Mouse (Mus musculus) bone marrow, adult 2 months (tissue): ENCODE measurements at regions not wholly inside any gene's neighbourhood (a gene's known extent, or its start where the extent isn't known, plus 50 kb on each side); places are given as distances from the start of the nearest gene placed in this dataset.

ENCODE experiments used
- H3K27ac ChIP-seq: fragments of 200-500 bp; 2 replicates; pipeline ENCODE4 v1.5.1; 2012; ENCODE audit warnings: low read depth, mild to moderate bottlenecking, control low read depth, inconsistent platforms, low read length; ENCODE audit not compliant: control insufficient read depth, poor library complexity, insufficient read depth
- H3K4me1 ChIP-seq: fragments of 200-500 bp; 2 replicates; pipeline ENCODE4 v1.6.1; 2011; ENCODE audit warnings: low read length; ENCODE audit not compliant: control insufficient read depth, insufficient read depth
- H3K4me3 ChIP-seq: fragments of 200-500 bp; replicated peaks from 2 replicates; pipeline ENCODE3; 2011; ENCODE audit warnings: mild to moderate bottlenecking, low read depth, low read length, control low read depth; ENCODE audit not compliant: control insufficient read depth
- CTCF ChIP-seq: fragments of 200-500 bp; IDR thresholded peaks from 2 replicates; pipeline ENCODE4 v1.5.1; 2011; ENCODE audit warnings: low read length, control low read depth; ENCODE audit not compliant: control insufficient read depth, insufficient read depth
- POLR2A ChIP-seq: fragments of 200-500 bp; IDR thresholded peaks from 2 replicates; pipeline ENCODE4 v1.6.1; 2011; ENCODE audit warnings: low read depth, mild to moderate bottlenecking, control low read depth, low read length, borderline replicate concordance; ENCODE audit not compliant: control insufficient read depth
- WGBS: fragments of 180-500 bp; shearing (Covaris S2); methylation state at CpG from one replicate; pipeline ENCODE4 v1.1.7; 2018; 5-methylcytosine and 5-hydroxymethylcytosine counted together

- no peak for TF ChIP-seq CTCF
- no peak for TF ChIP-seq POLR2A
These were observed 85.7 kb downstream of the Gm11011 start for GRCm38 (mm10) chr2:169501736-169502340.

GRCm38 (mm10) chr2:169495368-169495767 is 92.2 kb downstream of the Gm11011 start:
- no peaks in the 10 kb centered on the region for H3K4me1 ChIP-seq
- H3K27ac ChIP-seq, result no peak overlapping the region
- no peak overlapping the region for H3K4me3 ChIP-seq
- WGBS, result 86% methylated on average over 10 of the region's 10 CpGs
- TF ChIP-seq CTCF (no peak), POLR2A (no peak)

More at GRCm38 (mm10) chr2:169501736-169502340, 85.7 kb downstream of the Gm11011 start:
- WGBS, result 86% methylated on average over 11 of the region's 11 CpGs
- Histone ChIP-seq H3K27ac (no peak overlapping the region), H3K4me1 (no peaks in the 10 kb centered on the region), H3K4me3 (no peak overlapping the region)

GRCm38 (mm10) chr2:169494503-169495311 is 92.8 kb downstream of the Gm11011 start:
- Histone ChIP-seq H3K4me1 (no peaks in the 10 kb centered on the region), H3K27ac (no peak overlapping the region), H3K4me3 (no peak overlapping the region)
- TF ChIP-seq POLR2A, result no peak
- no peak for TF ChIP-seq CTCF
- 83% methylated on average over 11 of the region's 11 CpGs for WGBS

GRCm38 (mm10) chr2:169493609-169494275 is 93.8 kb downstream of the Gm11011 start:
- TF ChIP-seq CTCF (no peak), POLR2A (no peak)
- Histone ChIP-seq H3K4me3 (no peak overlapping the region), H3K4me1 (no peaks in the 10 kb centered on the region), H3K27ac (no peak overlapping the region)
- 76% methylated on average over 16 of the region's 16 CpGs for WGBS

GRCm38 (mm10) chr2:169483934-169484333 is 103.6 kb downstream of the Gm11011 start:
- Histone ChIP-seq H3K4me3 (no peak overlapping the region), H3K4me1 (no peaks in the 10 kb centered on the region), H3K27ac (no peak overlapping the region)
- TF ChIP-seq CTCF, result no peak
- no peak for TF ChIP-seq POLR2A
- WGBS, result 61% methylated on average over 8 of the region's 8 CpGs

GRCm38 (mm10) chr2:169481731-169482465 is 105.6 kb downstream of the Gm11011 start:
- WGBS, result 64% methylated on average over 15 of the region's 15 CpGs
- TF ChIP-seq CTCF (no peak), POLR2A (no peak)

GRCm38 (mm10) chr2:169474418-169475112 is 113.0 kb downstream of the Gm11011 start:
- H3K4me3 ChIP-seq, result no peak overlapping the region
- 48% methylated on average over 9 of the region's 9 CpGs for whole genome bisulfite sequencing
- no peaks in the 10 kb centered on the region; the same call in 1 of the 2 replicates for H3K4me1 ChIP-seq
- no peak overlapping the region for H3K27ac ChIP-seq
- TF ChIP-seq POLR2A (no peak), CTCF (no peak)

More at GRCm38 (mm10) chr2:169481731-169482465, 105.6 kb downstream of the Gm11011 start:
- Histone ChIP-seq H3K4me1 (no peaks in the 10 kb centered on the region; the same call in 1 of the 2 replicates), H3K4me3 (no peak overlapping the region), H3K27ac (no peak overlapping the region)
